Comparison of ENCODE assay signal across 16 mouse cellular contexts in genomic region chr15:22717681-22718080, GRCm38 (mm10).
DNase-seq lines count a peak whose midpoint lies in the region; ATAC-seq and TF ChIP-seq lines count a peak whose summit lies in the region.
"Had no signal": no experiment of that assay in that cellular context is flagged by ENCODE, and none has a peak within 500 bp of the region (broad histone marks: within the 10 kb centered on the region; RNA-seq: fewer than 3 reads in every experiment).

No protein-coding gene starts in this region.

- TF ChIP-seq CTCF in kidney, adult 2 months (conservative IDR thresholded peaks at IDR 0.05; ENCODE audit: insufficient read depth, insufficient read length, low read depth, low read length), result no peak

- H3K27me3 ChIP-seq in kidney, adult 2 months (replicated peaks; ENCODE audit: control insufficient read depth, insufficient read depth, low read length), result no peaks in the 10 kb centered on the region
- H3K27me3 ChIP-seq: megakaryocyte, embryonic 14.5 days; Patski; stomach, embryonic 15.5 days had no signal

- 78% methylated on average over 3 of the region's 3 CpGs for WGBS in kidney, adult 2 months

- H3K27ac ChIP-seq in kidney, adult 2 months (ENCODE audit: insufficient read depth, low read depth, low read length), result no peak overlapping the region
- H3K27ac ChIP-seq: stomach, embryonic 15.5 days had no signal

- no peak for TF ChIP-seq POLR2A in kidney, adult 2 months (IDR thresholded peaks at IDR 0.05; ENCODE audit: low read depth, low read length)

- H3K4me3 ChIP-seq in kidney, adult 2 months (ENCODE audit: insufficient read depth, low read depth, low read length), result no peak overlapping the region
- H3K4me3 ChIP-seq: megakaryocyte, embryonic 14.5 days; stomach, embryonic 15.5 days had no signal

- H3K36me3 ChIP-seq in kidney, adult 2 months (ENCODE audit: control insufficient read depth, insufficient read depth, low read length), result no peaks in the 10 kb centered on the region
- H3K36me3 ChIP-seq: stomach, embryonic 15.5 days had no signal

- H3K4me1 ChIP-seq in kidney, adult 2 months (ENCODE audit: control insufficient read depth, insufficient read depth, low read length), result no peaks in the 10 kb centered on the region
- H3K4me1 ChIP-seq: megakaryocyte, embryonic 14.5 days; stomach, embryonic 15.5 days had no signal

- peak; percentile 16 for DNase-seq in layer of hippocampus, adult 11-12 months (ENCODE audit: low spot score)
- DNase-seq in layer of hippocampus, postnatal 25 days (ENCODE audit: extremely low spot score in 1 of 2, low spot score in 1 of 2), result no peak
- DNase-seq in cerebellum, postnatal 14 days, result peak; percentile 60 to 71
- peak; percentile 3 for DNase-seq in hindlimb bud, embryonic 11.5 days (ENCODE audit: extremely low spot score, low read depth, low spot score)
- no peak for DNase-seq in heart, adult 11 months
- DNase-seq in kidney, adult 2 months, result no peak
- DNase-seq in thymus, postnatal 14 days, result no peak
- DNase-seq: adrenal gland, adult 8-10 months; heart, postnatal 14 days; lung, adult 2 months; right cerebral cortex, postnatal 4 days; thymus, postnatal 4 days had no signal

- peak; percentile 99 for ATAC-seq in cerebellum, adult (ENCODE audit: insufficient number of reproducible peaks, low FRiP score, low TSS enrichment)
- ATAC-seq: Patski had no signal

Comparison
In these comparisons a context has a peak if more than half of its experiments do, and no peak if none do; other contexts are left out.
1. DNase-seq: peak in layer of hippocampus, adult 11-12 months (single experiment), cerebellum, postnatal 14 days (2 of 2) and hindlimb bud, embryonic 11.5 days (single experiment); none in layer of hippocampus, postnatal 25 days (0 of 2), heart, adult 11 months (single experiment), kidney, adult 2 months (single experiment) and thymus, postnatal 14 days (single experiment).